Mouse (Mus musculus) stomach, postnatal 0 days (tissue): Measurements from ENCODE around the gene Tgfbr1. TPM values are rescaled to one million over a fixed set of nuclear protein-coding genes. Genes with fewer than 3 reads are reported as not detected.

Experiments used
- ATAC-seq: fragments of 200-750 bp; cut with Nextera tagmentation; 2 replicates; pipeline ENCODE4 v1.8.0; 2017; ENCODE audit not compliant: low FRiP score, low TSS enrichment
- DNase-seq: peaks from one replicate; pipeline ENCODE4 v3.0.0-alpha.2; 2016; ENCODE audit warnings: low spot score
- H3K27ac ChIP-seq: fragments of 300-500 bp; sonication (generic); replicated peaks from 2 replicates; pipeline ENCODE4 v1.5.1; 2014; ENCODE audit warnings: mild to moderate bottlenecking, control low read depth
- H3K27me3 ChIP-seq: fragments of 300-500 bp; sonication (generic); 2 replicates; pipeline ENCODE4 v1.6.1; 2014; ENCODE audit warnings: low read length; ENCODE audit not compliant: control insufficient read depth, insufficient read depth
- H3K36me3 ChIP-seq: fragments of 300-500 bp; sonication (generic); 2 replicates; pipeline ENCODE4 v1.6.1; 2014; ENCODE audit warnings: low read length, mixed read lengths; ENCODE audit not compliant: control insufficient read depth, insufficient read depth
- H3K4me1 ChIP-seq: fragments of 300-500 bp; sonication (generic); replicated peaks from 2 replicates; pipeline ENCODE4 v1.6.1; 2014; ENCODE audit warnings: antibody characterized with exemption; ENCODE audit not compliant: control insufficient read depth, insufficient read depth
- H3K4me2 ChIP-seq: fragments of 300-500 bp; sonication (generic); replicated peaks from 2 replicates; pipeline ENCODE4 v1.6.1; 2014; ENCODE audit warnings: low read depth, mild to moderate bottlenecking, control low read depth, moderate library complexity
- H3K4me3 ChIP-seq: fragments of 300-500 bp; sonication (generic); 2 replicates; pipeline ENCODE4 v1.5.1; 2014; ENCODE audit warnings: low read depth, low read length, control low read depth
- H3K9ac ChIP-seq: fragments of 300-500 bp; sonication (generic); 2 replicates; pipeline ENCODE4 v1.6.1; 2014; ENCODE audit warnings: mild to moderate bottlenecking, low read length, control low read depth, mixed read lengths
- H3K9me3 ChIP-seq: fragments of 300-500 bp; sonication (generic); 2 replicates; pipeline ENCODE4 v1.6.1; 2016; ENCODE audit warnings: low read length; ENCODE audit not compliant: control insufficient read depth
- CTCF ChIP-seq: IDR thresholded peaks from 2 replicates; pipeline ENCODE4 v1.5.1; 2016; ENCODE audit warnings: antibody characterized with exemption, low read depth, mild to moderate bottlenecking, moderate library complexity
- EP300 ChIP-seq: optimal IDR thresholded peaks from 2 replicates; pipeline ENCODE3; 2016; ENCODE audit warnings: antibody characterized with exemption
- WGBS: fragments of 180-500 bp; shearing (Covaris S2); extraction: QIAGEN DNeasy Blood & Tissue Kit; methylation state at CpG from one replicate; pipeline ENCODE4 v1.1.7; 2014; 5-methylcytosine and 5-hydroxymethylcytosine counted together
- polyA plus RNA-seq: library from polyadenylated mRNA; unstranded; fragments of >200 nt; fragmentation: Nextera tagmentation; extraction: Ambion mirVana; gene quantifications from 2 replicates; pipeline ENCODE4 v1.2.1, GENCODE M21; 2015

The Tgfbr1 gene
- polyA plus RNA-seq, 1 experiment from 2014 or later = 8.7 TPM

DNA sequence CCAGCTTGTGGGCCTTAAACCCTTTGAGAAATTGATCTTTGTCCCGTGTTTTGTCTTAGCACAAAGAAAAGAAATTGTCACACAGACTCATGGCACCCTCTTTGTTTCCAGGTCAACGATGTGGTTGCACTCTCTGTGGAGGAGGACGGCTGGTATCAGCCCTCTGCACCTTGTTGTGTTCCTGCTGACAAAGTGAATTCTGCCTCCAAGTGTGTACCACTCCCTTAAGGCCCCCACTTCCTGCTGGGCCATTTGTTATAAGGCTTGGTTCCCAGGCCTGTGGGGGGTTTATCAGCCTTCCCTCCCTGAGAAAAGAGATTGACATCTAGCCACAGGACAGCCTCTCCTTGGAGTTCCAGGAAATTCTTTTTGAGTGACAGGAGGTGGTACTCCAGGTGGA lies 69.2 kb downstream of the Tgfbr1 start:
- Histone ChIP-seq H3K36me3 (no peaks in the 10 kb centered on the region), H3K27me3 (no peaks in the 10 kb centered on the region), H3K4me3 (no peak overlapping the region), H3K4me1 (no peaks in the 10 kb centered on the region), H3K27ac (no peak overlapping the region), H3K9ac (no peak overlapping the region), H3K4me2 (no peak overlapping the region), H3K9me3 (no peaks in the 10 kb centered on the region)
- WGBS = 33% methylated on average over 3 of the region's 3 CpGs
- TF ChIP-seq EP300 = no peak
- TF ChIP-seq CTCF = no peak
- ATAC-seq (no peak), DNase-seq (no peak)

DNA sequence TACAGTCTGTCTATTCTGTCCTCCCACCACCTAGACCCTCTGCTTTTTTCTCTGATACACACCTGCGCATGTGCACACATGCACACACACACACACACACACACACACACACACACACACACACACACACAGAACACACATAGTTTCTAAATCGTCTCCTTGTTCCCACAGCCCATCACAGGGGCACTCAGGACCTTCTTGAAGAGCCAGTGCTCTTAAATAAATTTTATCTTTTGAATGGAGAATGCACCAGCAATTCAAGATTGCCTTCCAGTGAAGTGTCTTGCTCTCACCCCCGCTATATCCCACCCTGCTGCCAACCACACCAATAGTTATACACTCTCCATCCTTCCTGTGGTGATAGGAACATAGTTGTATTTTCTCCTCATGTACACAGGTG lies 69.9 kb downstream of the Tgfbr1 start:
- no peak overlapping the region for H3K9ac ChIP-seq
- H3K4me2 ChIP-seq = no peak overlapping the region
- ATAC-seq (no peak), DNase-seq (no peak)
- H3K4me1 ChIP-seq = no peaks in the 10 kb centered on the region
- H3K36me3 ChIP-seq = no peaks in the 10 kb centered on the region
- TF ChIP-seq CTCF = no peak
- TF ChIP-seq EP300 = no peak
- no peaks in the 10 kb centered on the region for H3K27me3 ChIP-seq
- H3K4me3 ChIP-seq = no peak overlapping the region
- 88% methylated on average over 3 of the region's 3 CpGs for WGBS
- no peaks in the 10 kb centered on the region for H3K9me3 ChIP-seq
- no peak overlapping the region for H3K27ac ChIP-seq

DNA sequence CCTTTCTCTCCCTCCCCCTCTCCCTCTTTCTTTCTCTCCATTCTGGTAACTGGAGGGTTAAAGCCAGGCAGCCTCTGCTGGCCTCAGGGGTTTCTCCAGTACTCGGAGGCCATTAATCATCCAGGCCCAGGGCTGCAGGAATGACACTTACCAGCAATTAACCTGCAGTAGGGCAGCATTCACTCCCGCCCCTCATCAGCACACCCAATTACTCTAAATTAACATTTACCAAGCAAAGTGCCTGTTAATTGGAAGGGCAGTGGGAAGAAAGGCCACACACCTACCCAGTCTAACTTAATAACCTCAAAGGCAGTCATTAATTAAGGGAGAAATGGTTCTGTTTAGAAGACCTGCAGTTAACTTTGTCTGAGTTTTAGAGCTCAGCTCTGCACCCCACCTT lies 71.4 kb downstream of the Tgfbr1 start:
- DNase-seq (no peak), ATAC-seq (no peak)
- TF ChIP-seq EP300 = no peak
- no peak for TF ChIP-seq CTCF
- Histone ChIP-seq H3K36me3 (no peaks in the 10 kb centered on the region), H3K4me1 (no peaks in the 10 kb centered on the region), H3K4me2 (no peak overlapping the region), H3K9ac (no peak overlapping the region), H3K27ac (no peak overlapping the region), H3K4me3 (no peak overlapping the region), H3K27me3 (no peaks in the 10 kb centered on the region), H3K9me3 (no peaks in the 10 kb centered on the region)
- WGBS = 26% methylated on average over 2 of the region's 2 CpGs

DNA sequence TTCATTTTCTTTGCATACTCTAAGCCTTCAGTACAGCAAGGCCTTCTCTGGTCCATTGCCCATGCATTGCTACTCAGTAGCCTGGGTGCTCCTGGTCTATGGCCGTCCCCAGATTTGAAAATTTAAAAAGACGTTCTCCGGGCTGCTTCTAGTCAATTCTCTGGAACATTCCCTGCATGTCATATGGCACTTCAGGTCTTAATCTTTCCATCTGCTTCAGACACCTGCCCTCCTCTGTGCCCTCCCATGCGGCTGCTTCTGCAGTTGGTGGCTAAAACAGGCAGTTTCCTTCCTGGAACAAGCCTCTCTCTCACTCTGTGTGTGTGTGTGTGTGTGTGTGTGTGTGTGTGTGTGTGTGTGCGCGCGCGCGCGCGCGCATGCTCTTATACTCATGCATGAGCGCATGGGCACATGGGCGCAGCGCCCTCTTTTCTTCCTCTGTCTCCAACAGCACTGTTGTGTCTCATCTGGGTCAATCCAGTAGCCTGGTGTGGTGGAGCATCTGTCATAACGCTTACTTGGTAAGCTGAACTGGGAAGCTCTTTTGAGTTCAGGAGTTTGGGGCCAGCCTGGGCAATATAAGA lies 72.3 kb downstream of the Tgfbr1 start:
- Histone ChIP-seq H3K9me3 (no peaks in the 10 kb centered on the region), H3K27me3 (no peaks in the 10 kb centered on the region), H3K36me3 (no peaks in the 10 kb centered on the region), H3K9ac (no peak overlapping the region), H3K4me1 (no peaks in the 10 kb centered on the region), H3K4me3 (no peak overlapping the region), H3K4me2 (no peak overlapping the region), H3K27ac (no peak overlapping the region)
- WGBS = 90% methylated on average over 16 of the region's 16 CpGs
- no peak for DNase-seq
- no peak for ATAC-seq
- no peak for TF ChIP-seq CTCF
- TF ChIP-seq EP300 = no peak

DNA sequence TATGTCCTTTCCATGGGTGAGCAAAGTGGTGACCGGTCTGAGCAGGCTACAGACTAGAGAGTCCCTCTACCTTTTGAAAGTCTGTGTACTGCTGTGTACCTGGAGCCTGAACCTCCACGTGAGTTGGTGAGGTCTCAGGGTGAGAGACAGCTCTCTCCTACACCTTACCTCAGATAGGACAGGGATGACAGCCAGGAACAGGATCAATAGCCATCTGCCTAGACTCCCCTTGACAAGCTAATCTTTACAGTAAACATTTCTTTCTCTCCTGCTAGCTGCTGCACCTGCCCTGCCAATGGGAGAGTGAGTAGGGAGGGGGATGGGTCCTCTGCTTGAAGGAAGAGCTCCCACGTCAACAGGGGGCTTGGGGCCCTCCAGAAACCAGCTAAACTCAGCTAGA lies 74.6 kb downstream of the Tgfbr1 start:
- no peaks in the 10 kb centered on the region for H3K9me3 ChIP-seq
- no peak for TF ChIP-seq EP300
- TF ChIP-seq CTCF = no peak
- no peaks in the 10 kb centered on the region for H3K27me3 ChIP-seq
- no peak overlapping the region for H3K9ac ChIP-seq
- H3K4me3 ChIP-seq = no peak overlapping the region
- no peaks in the 10 kb centered on the region for H3K4me1 ChIP-seq
- no peak overlapping the region for H3K27ac ChIP-seq
- peak; percentile 51; the same call in 1 of the 2 replicates for ATAC-seq
- DNase-seq = no peak
- 45% methylated on average over 3 of the region's 3 CpGs for WGBS
- no peaks in the 10 kb centered on the region for H3K36me3 ChIP-seq
- H3K4me2 ChIP-seq = no peak overlapping the region

DNA sequence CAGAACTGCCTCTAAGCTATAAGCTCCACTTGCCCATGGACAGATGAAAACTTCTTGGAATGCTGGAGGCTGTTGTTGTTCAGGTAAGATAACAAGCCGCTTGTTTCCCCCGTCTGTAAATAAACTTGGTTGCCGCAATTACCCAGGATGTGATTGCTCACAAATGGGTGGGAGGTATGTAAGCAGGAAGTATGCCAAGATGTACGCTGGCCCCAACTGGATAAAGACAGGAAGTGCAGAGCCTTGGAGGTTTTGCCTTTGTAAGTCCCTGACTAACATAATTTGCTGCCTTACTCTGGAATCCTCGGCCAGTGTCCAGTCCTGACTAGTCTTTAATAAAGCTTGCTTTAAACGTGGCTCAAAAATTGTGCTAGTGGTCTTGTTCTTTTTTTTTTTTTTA lies 77.5 kb downstream of the Tgfbr1 start:
- H3K27ac ChIP-seq = no peak overlapping the region
- no peak overlapping the region for H3K9ac ChIP-seq
- 47% methylated on average over 6 of the region's 6 CpGs for WGBS
- ATAC-seq = no peak
- no peaks in the 10 kb centered on the region for H3K9me3 ChIP-seq
- TF ChIP-seq EP300 (no peak), CTCF (0 out of 2 replicates have a peak, but pooled peaks have one; percentile 8)
- no peaks in the 10 kb centered on the region for H3K4me1 ChIP-seq
- no peak overlapping the region for H3K4me2 ChIP-seq
- no peak for DNase-seq
- H3K27me3 ChIP-seq = no peaks in the 10 kb centered on the region
- no peaks in the 10 kb centered on the region for H3K36me3 ChIP-seq
- H3K4me3 ChIP-seq = no peak overlapping the region
